Mouse (Mus musculus): ENCODE measurements around the gene Gm26965.

- TF ChIP-seq POLR2A (IDR thresholded peaks at IDR 0.05; ENCODE audit: insufficient read length, low read depth): peak; percentile 76
- TF ChIP-seq MAX (IDR thresholded peaks at IDR 0.05; ENCODE audit: low read depth): no peak
Observed at GRCm38 (mm10) chr13:67500084-67500719, 25.7 kb downstream of the Gm26965 start, which contains the start of gene Zfp58.

Measured in myocyte (in vitro differentiated cells).